Mouse (Mus musculus) limb, embryonic 14.5 days (tissue): ENCODE measurements at regions not wholly inside any gene's neighbourhood (a gene's known extent, or its start where the extent isn't known, plus 50 kb on each side); places are given as distances from the start of the nearest gene placed in this dataset.

Source experiments
- ATAC-seq: fragments of 200-750 bp; cut with Nextera tagmentation; 2 replicates; pipeline ENCODE4 v1.8.0; 2017; ENCODE audit warnings: low read depth, moderate number of reproducible peaks, moderate TSS enrichment; ENCODE audit not compliant: low FRiP score
- DNase-seq: peaks from one replicate; pipeline ENCODE4 v3.0.0-alpha.2; 2015; ENCODE audit warnings: low spot score
- H3K27ac ChIP-seq: fragments of 300-500 bp; sonication (generic); replicated peaks from 2 replicates; pipeline ENCODE4 v1.5.1; 2014; ENCODE audit warnings: low read depth, mild to moderate bottlenecking, low read length, moderate library complexity, mixed read lengths
- H3K27me3 ChIP-seq: fragments of 300-500 bp; sonication (generic); 2 replicates; pipeline ENCODE4 v1.6.1; 2014; ENCODE audit warnings: low read length, mixed read lengths; ENCODE audit not compliant: control insufficient read depth, insufficient read depth
- H3K36me3 ChIP-seq: fragments of 300-500 bp; sonication (generic); 2 replicates; pipeline ENCODE4 v1.6.1; 2014; ENCODE audit warnings: mild to moderate bottlenecking, low read length, moderate library complexity, mixed read lengths; ENCODE audit not compliant: control insufficient read depth, insufficient read depth
- H3K4me1 ChIP-seq: fragments of 300-500 bp; sonication (generic); 2 replicates; pipeline ENCODE4 v1.6.1; 2014; ENCODE audit warnings: antibody characterized with exemption, low read length, mixed read lengths; ENCODE audit not compliant: control insufficient read depth, insufficient read depth
- H3K4me2 ChIP-seq: fragments of 300-500 bp; sonication (generic); replicated peaks from 2 replicates; pipeline ENCODE4 v1.6.1; 2014; ENCODE audit warnings: low read depth, mild to moderate bottlenecking, low read length, moderate library complexity; ENCODE audit not compliant: severe bottlenecking
- H3K4me3 ChIP-seq: fragments of 300-500 bp; sonication (generic); replicated peaks from 2 replicates; pipeline ENCODE4 v1.5.1; 2014; ENCODE audit warnings: low read length
- H3K9ac ChIP-seq: fragments of 300-500 bp; sonication (generic); 2 replicates; pipeline ENCODE4 v1.6.1; 2014; ENCODE audit warnings: mild to moderate bottlenecking, low read depth, low read length, moderate library complexity; ENCODE audit not compliant: severe bottlenecking
- H3K9me3 ChIP-seq: fragments of 300-500 bp; sonication (generic); 2 replicates; pipeline ENCODE4 v1.6.1; 2016; ENCODE audit warnings: low read length; ENCODE audit not compliant: control insufficient read depth
- POLR2A ChIP-seq: fragments of 200-500 bp; IDR thresholded peaks from 2 replicates; pipeline ENCODE4 v1.8.0; 2012; ENCODE audit warnings: inconsistent platforms, mild to moderate bottlenecking, moderate library complexity, borderline replicate concordance; ENCODE audit not compliant: insufficient read depth, insufficient read length; ENCODE audit errors: extremely low read depth
- WGBS: fragments of 180-500 bp; shearing (Covaris S2); extraction: QIAGEN DNeasy Blood & Tissue Kit; methylation state at CpG from one replicate; pipeline ENCODE4 v1.1.7; 2014; 5-methylcytosine and 5-hydroxymethylcytosine counted together

DNA sequence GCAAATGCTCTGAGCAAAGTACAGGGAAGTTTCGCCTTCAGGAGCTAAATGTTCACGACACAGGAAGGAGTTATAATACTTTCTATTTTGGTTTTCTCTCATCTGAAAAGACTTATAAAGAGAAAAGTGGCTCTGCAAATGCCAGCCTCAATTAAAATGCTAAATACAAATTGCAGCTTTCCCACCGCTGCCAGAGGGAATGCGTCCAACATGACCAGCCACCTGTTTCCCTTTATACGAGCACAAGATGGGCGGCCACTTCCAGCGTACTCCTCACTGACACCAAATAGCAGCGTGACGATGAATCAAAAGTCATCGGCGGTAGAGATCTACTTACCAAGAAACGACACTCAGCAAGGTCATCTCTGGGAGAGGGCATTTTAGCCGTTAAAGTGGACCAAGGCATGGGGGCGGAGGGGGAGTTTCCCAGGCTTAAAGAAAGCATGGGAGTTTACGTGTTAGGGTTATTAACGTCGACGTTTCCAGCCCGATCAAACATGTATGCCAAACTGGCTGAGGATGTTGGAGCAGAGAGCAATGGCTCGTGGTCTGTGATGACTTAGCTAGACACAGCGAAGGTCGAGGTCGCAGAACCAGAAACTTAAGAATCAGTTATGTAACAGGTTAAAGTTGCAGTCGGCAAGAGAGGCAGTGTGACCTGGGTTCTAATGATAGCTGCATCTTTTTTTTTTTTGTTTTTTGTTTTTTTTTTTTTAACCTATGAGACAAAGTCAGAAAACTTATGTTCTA, 59.6 kb upstream of the Nrip1 start:
- no peak overlapping the region for H3K4me2 ChIP-seq
- H3K36me3 ChIP-seq, result no peaks in the 10 kb centered on the region
- H3K9me3 ChIP-seq, result no peaks in the 10 kb centered on the region
- no peaks in the 10 kb centered on the region for H3K27me3 ChIP-seq
- ATAC-seq (no peak), DNase-seq (no peak)
- H3K4me1 ChIP-seq, result no peaks in the 10 kb centered on the region
- H3K27ac ChIP-seq, result no peak overlapping the region
- TF ChIP-seq POLR2A, result no peak
- no peak overlapping the region for H3K9ac ChIP-seq
- 66% methylated on average over 24 of the region's 24 CpGs for WGBS
- no peak overlapping the region for H3K4me3 ChIP-seq

DNA sequence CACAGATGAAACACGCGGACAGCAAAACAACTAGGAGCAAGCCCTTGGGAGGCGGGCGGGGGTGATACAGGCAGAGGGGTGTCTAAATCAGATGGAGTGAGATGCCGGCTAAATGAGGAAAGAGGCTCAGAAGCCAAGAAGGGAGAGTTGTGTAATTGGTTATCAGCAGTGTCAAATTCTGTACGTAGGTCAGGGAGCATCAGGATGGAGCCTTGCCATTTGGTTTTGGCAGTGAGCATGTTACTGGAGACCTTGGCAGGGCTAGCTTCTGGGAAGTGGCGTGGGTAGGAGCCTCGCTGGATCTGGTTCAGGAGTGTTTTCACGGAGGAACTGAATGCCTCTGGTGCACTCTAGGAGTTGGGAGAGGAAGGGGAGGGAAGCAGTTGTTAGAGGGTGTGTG, 58.7 kb upstream of the Nrip1 start:
- Histone ChIP-seq H3K4me3 (no peak overlapping the region), H3K9me3 (no peaks in the 10 kb centered on the region), H3K27ac (no peak overlapping the region), H3K27me3 (no peaks in the 10 kb centered on the region), H3K4me2 (no peak overlapping the region), H3K4me1 (no peaks in the 10 kb centered on the region), H3K36me3 (no peaks in the 10 kb centered on the region), H3K9ac (no peak overlapping the region)
- WGBS, result 77% methylated on average over 9 of the region's 9 CpGs
- no peak for TF ChIP-seq POLR2A
- ATAC-seq (no peak), DNase-seq (no peak)

DNA sequence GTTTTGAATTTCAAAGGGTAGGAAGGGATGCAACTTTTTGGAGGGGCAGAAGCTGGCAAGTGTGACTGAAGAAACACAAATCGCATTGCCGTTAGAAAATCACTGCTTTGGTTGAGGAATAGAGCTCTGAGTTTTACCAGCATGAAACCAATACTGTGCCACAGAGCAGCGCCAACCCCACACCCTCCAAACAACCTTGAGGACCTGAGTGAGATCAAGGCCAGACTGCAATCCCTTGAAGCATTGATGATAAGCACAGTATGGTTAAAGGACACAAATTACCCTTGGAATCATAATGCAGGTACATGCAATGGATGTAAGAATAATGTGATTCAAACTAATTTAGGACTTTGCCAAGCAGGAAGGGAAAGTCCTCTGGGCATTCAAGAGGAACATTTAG, 55.5 kb upstream of the Nrip1 start:
- ATAC-seq (no peak), DNase-seq (no peak)
- no peak for TF ChIP-seq POLR2A
- H3K4me2 ChIP-seq, result no peak overlapping the region
- H3K27me3 ChIP-seq, result no peaks in the 10 kb centered on the region
- no peaks in the 10 kb centered on the region for H3K4me1 ChIP-seq
- no peak overlapping the region for H3K9ac ChIP-seq
- no peaks in the 10 kb centered on the region for H3K36me3 ChIP-seq
- no peak overlapping the region for H3K27ac ChIP-seq
- H3K9me3 ChIP-seq, result no peaks in the 10 kb centered on the region
- 92% methylated on average over 3 of the region's 3 CpGs for WGBS
- no peak overlapping the region for H3K4me3 ChIP-seq

DNA sequence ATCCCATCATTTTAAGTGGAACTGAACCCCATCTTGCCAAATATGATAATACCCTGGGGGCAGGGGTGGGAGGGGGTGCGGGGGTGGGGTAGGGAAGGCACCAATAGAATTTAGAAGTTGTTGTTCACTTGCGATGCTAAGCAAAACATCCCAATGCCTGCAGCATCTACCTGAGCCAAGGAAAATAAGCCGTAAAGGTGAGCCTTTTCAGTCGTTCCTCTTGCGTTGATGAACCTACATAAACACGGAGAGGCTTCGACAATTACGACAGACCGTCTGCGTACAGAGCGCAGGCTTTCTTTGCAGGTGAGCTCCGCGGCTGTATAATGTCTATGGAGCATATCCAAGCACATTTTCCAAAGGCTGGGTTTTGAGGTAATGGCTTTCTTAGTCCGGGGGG, 50.3 kb upstream of the Nrip1 start:
- no peak overlapping the region for H3K4me2 ChIP-seq
- WGBS, result 81% methylated on average over 13 of the region's 14 CpGs

More for the DNA sequence above, 50.3 kb upstream of the Nrip1 start:
- H3K9ac ChIP-seq, result no peak overlapping the region
- no peak overlapping the region for H3K27ac ChIP-seq
- no peaks in the 10 kb centered on the region for H3K36me3 ChIP-seq
- ATAC-seq (no peak), DNase-seq (no peak)
- no peak overlapping the region for H3K4me3 ChIP-seq
- no peaks in the 10 kb centered on the region for H3K4me1 ChIP-seq
- H3K27me3 ChIP-seq, result no peaks in the 10 kb centered on the region
- H3K9me3 ChIP-seq, result no peaks in the 10 kb centered on the region
- no peak for TF ChIP-seq POLR2A
